Mouse (Mus musculus): ENCODE data around the gene Lhfpl5.

- no peak for TF ChIP-seq CTCF (IDR thresholded peaks at IDR 0.05; ENCODE audit: low read depth)
- no peak for TF ChIP-seq EP300 (IDR thresholded peaks at IDR 0.05; ENCODE audit: low read depth)
These were observed 53.7 kb downstream of the Lhfpl5 start for GRCm38 (mm10) chr17:28629125-28629524.

Data from heart, postnatal 0 days (tissue).